Mouse (Mus musculus) heart, adult 2 months (tissue): Measurements from ENCODE around the gene Fam71f2.

Experiments
- CTCF ChIP-seq: fragments of 200-600 bp; IDR thresholded peaks from 2 replicates; pipeline ENCODE4 v1.8.1; 2022; ENCODE audit warnings: antibody characterized with exemption, mild to moderate bottlenecking, moderate library complexity
- POLR2A ChIP-seq: fragments of 200-500 bp; IDR thresholded peaks from 2 replicates; pipeline ENCODE4 v1.6.1; 2011; ENCODE audit warnings: mild to moderate bottlenecking, low read depth, low read length, control low read depth; ENCODE audit not compliant: insufficient read depth

DNA sequence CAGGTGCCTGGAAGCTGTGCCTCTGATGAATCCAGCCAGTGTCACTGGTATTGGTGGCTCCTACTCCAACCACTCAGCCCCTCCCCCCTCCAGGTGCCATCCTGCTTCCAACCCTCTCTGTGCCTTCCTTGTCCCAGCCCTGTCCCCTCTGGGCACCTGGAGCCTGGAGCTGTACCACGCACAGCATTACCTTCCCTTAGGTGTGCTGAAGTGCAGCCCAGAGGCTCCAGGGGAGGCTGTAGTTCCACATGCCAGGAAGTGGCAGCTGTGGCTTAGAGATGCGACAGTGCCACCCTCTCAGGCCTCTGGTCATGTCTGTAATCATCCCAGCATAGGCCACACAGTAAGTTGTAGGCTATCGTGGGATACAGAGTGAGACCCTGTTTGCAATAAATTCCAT lies 47.6 kb upstream of the Fam71f2 start:
- TF ChIP-seq CTCF (no peak), POLR2A (no peak)
